Mouse (Mus musculus): ENCODE results near the gene Gm49661. TPM values are rescaled to one million over a fixed set of nuclear protein-coding genes. Genes with fewer than 3 reads are reported as not detected.

Gm49661 gene
- total RNA-seq, 2 experiments from 2014 or later: not detected

DNA sequence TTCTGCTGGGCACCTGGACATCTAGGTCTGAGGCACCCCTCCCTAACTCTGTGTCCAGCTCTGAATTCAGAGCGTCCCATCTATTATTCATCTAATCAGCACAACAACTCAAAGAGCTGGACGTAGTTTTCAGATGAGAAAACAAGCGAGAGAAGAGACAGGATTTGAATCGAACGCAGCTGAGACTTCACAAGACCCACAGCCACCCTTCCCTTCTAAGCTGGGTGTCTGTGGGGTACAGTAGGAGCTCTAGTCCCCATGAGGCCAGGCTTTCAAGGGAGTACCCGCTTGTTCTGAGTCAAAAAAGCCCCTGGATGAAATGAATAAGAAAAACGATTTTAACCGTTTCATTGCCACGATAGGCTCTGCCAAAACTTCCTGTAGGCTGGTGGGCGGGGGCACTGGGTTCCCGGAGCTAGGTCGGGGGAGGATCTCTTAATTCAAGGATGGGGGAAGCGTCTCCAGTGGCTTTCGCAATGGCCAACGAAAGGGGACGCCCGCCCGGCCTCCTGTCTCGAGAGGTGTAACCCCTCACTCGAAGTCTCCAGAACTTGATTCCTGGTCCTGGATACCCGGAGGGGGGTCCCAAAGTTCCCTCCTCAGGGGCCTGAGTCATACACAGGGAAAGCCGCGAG lies 15.9 kb upstream of the Gm49661 start:
- intact Hi-C loops (cut with DNase I; ENCODE audit: low total_unique reads): no loop called here
- DNase-seq: no peak

GRCm38 (mm10) chr8:84984294-84985048 lies 15.2 kb upstream of the Gm49661 start:
- DNase-seq: no peak
- intact Hi-C loops (cut with DNase I; ENCODE audit: low total_unique reads): no loop called here

DNA sequence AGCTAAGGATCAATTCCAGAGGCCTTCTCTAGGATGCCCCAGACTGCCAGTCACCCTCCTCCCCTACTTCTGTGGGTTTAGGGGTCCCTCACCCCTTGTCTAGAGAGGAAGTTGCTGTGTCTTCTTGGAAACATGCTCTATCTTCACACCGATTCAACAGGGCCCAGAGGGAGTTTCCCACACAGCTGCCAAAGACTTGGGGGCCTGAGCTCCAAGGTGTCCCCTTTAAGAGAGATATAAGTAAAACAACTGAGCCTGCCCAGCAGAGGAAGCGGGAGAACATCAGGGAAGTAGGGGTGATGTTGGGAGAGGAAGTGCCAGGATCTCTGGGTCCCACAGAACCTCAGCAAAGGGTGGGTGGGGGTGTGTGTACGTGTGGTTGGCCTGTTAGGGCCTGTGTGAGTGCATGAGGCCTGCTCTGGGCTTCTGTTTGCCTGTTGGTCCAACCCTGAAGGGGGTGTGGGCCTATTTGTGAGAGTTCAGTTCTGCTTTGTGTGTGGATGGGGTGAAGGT lies 13.3 kb upstream of the Gm49661 start:
- no peak for DNase-seq
- intact Hi-C loops (cut with DNase I; ENCODE audit: low total_unique reads): no loop called here

DNA sequence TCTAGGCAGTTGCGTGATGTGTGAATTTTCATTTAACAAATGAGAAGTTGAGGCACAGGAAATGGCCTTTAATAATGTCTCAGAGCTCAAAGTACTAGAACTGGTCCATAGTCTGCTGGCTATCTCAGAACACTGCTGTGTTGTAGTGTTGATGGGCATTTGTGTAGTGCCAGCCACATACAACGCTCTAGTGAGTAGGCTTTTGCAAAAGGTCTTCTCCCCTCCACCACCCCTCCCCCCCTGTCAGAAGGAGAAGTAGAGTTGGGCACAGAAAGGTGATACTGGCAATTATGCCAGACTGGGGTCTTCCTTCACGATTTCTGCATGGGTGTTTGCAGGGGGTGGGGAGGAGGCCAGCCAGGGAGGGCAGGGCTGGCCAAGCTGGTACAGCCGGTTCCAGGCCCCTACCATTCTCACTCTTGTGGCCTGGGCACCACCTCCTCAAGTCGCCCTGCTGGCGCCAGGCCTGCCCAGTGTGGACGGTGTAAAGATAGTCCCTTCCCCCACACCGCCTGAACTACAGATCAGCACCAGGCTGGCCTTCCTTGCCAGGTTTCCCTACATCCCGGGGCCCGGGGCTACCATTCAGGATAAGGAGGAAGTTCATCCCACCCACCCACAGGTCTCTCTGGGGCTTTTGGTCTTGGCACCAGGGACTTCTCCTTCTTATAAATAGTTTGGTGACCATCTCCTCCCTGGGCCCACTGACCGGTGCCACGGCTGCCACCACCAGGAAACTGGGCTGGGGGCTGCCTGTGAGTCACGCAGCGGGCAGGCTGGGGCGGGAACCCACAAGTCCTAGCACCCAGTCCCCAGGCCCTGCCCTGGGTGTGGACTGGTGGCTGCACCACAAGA lies 12.6 kb upstream of the Gm49661 start:
- DNase-seq: no peak
- intact Hi-C loops (cut with DNase I; ENCODE audit: low total_unique reads): no loop called here

GRCm38 (mm10) chr8:84980622-84981358 lies 11.6 kb upstream of the Gm49661 start:
- peak; percentile 70 for DNase-seq
- intact Hi-C loops (cut with DNase I; ENCODE audit: low total_unique reads): no loop called here

- intact Hi-C loops (cut with DNase I; ENCODE audit: low total_unique reads): no loop called here
- DNase-seq: peak; percentile 91
These were observed 10.6 kb upstream of the Gm49661 start for GRCm38 (mm10) chr8:84979599-84980421.

DNA sequence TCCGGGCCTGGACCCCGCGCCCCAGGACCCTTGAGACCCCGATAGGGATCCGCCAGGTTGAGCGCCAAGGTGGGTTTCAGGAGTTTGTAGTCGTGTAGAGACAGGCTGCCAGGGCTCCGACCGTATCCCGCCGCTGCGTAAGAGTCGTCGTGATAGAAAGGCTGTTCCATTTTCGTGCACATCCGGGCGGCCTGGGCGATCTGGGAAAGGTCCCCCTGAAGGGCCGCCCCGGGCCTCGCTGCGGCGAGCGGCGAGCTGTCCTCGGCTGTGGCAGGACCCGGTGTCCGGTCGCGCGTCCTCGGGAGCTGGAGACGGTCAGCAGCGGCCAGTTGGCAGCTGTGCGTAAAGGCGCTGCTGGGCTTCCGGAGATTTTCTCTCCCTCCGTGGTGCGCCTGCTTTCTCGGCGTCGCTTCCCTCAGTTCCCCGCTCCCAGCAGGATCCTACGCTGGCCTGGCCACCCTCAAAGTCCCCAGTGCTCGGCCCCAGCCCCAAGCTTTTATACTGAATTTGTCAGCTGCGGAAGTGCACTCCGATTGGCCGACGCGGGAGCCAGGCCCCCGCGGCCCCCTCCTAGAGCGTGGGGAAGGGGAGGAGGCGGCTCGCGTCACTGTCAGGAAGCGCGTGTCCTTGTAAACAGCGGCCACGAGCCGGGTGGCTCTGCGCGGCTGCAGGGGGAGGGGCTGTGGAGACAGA lies 9.2 kb upstream of the Gm49661 start, which contains the start of gene Junb:
Junb (minus strand) TSS at position 471 of the 693 bp plus-strand sequence.
- intact Hi-C loops (cut with DNase I; ENCODE audit: low total_unique reads): no loop called here
- DNase-seq: peak; percentile 94

DNA sequence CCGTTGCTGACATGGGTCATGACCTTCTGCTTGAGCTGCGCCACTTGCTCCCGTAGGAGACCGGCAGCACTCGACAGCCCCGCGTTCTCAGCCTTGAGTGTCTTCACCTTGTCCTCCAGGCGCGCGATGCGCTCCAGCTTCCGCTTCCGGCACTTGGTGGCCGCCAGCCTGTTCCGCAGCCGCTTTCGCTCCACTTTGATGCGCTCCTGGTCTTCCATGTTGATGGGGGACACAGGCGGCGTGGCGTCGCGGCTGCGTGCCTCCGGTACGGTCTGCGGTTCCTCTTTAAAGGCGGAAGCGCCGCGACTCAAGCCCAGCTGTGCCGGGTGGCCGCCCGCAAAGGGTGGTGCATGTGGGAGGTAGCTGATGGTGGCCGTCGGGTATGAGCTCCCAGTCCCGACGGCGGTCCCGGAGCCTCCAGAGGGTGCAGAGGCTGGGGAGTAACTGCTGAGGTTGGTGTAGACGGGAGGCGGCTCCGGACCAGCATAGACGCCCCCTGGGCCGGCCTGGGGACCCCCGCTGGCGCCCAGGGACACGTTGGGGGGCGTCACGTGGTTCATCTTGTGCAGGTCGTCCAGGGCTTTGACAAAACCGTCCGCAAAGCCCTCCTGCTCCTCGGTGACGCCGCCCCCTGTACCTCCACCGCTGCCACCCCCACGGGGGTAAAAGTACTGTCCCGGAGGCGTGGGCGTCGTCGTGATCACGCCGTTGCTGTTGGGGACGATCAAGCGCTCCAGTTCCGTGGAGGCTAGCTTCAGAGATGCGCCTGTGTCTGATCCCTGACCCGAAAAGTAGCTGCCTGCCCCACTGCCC lies 8.4 kb upstream of the Gm49661 start:
- DNase-seq: peak; percentile 66
- intact Hi-C loops (cut with DNase I; ENCODE audit: low total_unique reads): no loop called here

GRCm38 (mm10) chr8:84976763-84977434 lies 7.7 kb upstream of the Gm49661 start:
- intact Hi-C loops (cut with DNase I; ENCODE audit: low total_unique reads): no loop called here
- DNase-seq: no peak

DNA sequence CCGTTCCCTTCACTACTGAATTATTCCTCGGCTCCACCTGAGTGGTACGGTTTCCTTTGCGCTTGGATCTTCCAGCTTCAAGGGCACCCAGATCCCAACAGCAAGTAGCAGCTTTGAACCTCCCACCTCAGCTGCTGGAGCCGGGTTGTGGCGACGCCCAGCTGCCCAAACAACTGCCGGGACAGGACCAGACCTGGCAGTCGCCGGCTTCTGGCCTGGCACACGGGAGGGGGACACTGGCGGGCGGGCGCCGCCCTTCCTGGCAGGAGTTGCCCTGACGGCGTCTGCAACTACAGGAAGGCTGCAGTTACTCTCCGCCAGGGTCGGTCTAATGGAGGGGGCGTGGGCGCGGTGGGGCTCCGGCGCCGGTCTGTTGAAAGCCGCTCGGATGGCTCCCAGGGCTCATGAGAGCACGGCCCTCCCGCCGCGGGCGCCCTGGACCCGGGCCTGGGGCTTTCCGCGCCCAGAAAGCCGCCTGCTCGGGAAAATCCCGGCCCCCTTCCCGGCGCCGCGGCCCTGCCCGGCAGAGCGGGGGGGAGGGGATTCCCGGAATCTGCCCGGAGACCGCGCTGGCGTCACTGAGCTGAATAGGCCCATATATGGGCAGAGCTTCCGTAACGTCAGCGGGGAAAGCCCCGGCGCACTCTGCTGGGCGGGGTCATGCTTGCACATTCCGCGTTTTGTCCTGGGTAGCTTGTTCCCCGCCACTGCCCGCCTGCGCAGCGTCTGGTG lies 7.0 kb upstream of the Gm49661 start:
- DNase-seq: peak; percentile 95
- intact Hi-C loops (cut with DNase I; ENCODE audit: low total_unique reads): no loop called here

- DNase-seq: peak; percentile 49
These were observed 6.2 kb upstream of the Gm49661 start for GRCm38 (mm10) chr8:84975434-84975833.

GRCm38 (mm10) chr8:84974543-84975142 lies 5.4 kb upstream of the Gm49661 start:
- no peak for DNase-seq
- intact Hi-C loops (cut with DNase I; ENCODE audit: low total_unique reads): no loop called here

More at GRCm38 (mm10) chr8:84975434-84975833, 6.2 kb upstream of the Gm49661 start:
- intact Hi-C loops (cut with DNase I; ENCODE audit: low total_unique reads): no loop called here

DNA sequence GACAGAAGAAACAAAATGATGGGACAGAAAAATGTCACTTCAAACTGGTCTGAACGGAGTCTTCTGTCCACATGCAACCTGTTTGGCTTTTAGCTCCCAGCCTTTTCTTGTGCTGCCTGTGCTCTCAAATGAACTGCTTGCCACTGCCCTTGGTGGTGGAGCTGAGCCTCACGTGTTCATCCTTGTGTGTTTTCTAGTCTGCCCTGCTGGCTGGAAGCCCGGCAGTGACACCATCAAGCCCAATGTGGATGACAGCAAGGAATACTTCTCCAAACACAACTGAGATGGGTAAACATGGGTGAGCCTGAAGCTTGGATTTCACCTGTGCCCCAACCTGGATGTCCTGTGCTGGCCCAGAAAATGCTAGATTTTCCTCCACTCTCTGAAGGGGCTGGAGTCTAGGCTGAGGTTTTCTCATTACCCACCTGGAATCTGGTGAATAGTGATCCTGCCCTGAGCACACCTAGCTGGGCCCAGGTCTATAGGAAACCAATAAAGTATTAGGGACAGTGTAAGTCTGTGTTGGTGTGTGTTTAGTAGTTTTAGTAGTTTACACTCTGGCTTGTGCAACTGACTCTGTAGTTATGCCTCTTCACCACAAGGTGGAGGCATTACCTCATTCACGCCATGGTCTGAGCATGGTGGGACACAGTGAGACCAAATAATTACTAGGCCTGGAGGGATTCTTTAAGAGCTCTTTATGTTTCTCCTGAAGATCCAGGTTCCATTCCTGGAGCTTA lies 4.7 kb upstream of the Gm49661 start:
- no peak for DNase-seq
- intact Hi-C loops (cut with DNase I; ENCODE audit: low total_unique reads): no loop called here

- intact Hi-C loops (cut with DNase I; ENCODE audit: low total_unique reads): no loop called here
- no peak for DNase-seq
These were observed 3.8 kb upstream of the Gm49661 start for GRCm38 (mm10) chr8:84973079-84973478.

GRCm38 (mm10) chr8:84970913-84971312 lies 1.7 kb upstream of the Gm49661 start:
- no peak for DNase-seq
- intact Hi-C loops (cut with DNase I; ENCODE audit: low total_unique reads): no loop called here
